Mouse (Mus musculus): ENCODE results near the gene Zdhhc22. TPM values are rescaled to one million over a fixed set of nuclear protein-coding genes. Genes with fewer than 3 reads are reported as not detected.

The Zdhhc22 gene
- polyA plus RNA-seq, 1 experiment from 2014 or later: 0.05 TPM

DNA sequence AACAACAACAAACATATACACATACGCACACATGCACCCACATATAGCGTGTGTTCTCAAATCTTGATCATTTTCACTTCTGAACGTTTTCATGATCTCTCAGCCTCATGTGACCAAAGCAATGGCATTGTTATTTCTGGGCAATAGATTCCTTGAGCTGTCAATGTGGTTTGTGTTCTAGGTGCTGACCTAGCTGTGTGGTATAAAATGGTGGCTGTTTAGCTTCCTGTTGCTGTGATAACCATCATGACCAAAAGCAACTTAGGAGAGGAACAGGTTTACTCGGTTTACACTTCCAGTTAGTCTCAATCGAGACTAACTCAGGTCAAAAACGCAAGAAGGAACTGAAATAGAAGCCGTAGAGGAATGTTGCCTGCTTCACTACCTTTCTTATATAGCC, 19.1 kb downstream of the Zdhhc22 start:
- WGBS: 94% methylated on average over 7 of the region's 7 CpGs
- Histone ChIP-seq H3K4me1 (peaks cover 13% of the 10 kb centered on the region), H3K4me3 (no peak overlapping the region), H3K27me3 (replicated peaks; ENCODE audit: low read depth, poor library complexity, severe bottlenecking) (peaks cover 17% of the 10 kb centered on the region), H3K36me3 (replicated peaks) (peaks cover 3% of the 10 kb centered on the region), H3K27ac (replicated peaks) (no peak overlapping the region), H3K9me3 (no peaks in the 10 kb centered on the region)
- no peak for DNase-seq (ENCODE audit: low spot score)

DNA sequence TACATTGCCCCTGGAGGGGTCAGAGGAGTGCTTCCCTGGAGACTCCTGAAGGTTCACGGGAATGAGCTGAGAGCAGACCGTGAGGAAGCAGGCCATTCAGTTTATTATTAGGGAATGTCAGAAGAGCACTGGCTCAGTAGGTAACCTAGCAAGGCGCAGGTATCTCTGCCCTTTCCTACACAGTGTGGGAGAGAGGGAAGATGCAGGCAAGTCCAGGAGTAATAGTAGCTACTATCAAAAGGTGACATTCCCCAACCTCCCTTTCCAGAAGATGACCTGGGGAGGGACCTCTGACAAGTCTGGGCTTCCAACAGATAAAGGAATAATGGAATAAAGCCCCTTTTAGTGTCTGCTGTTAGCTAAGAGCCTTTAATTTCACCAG, 21.0 kb downstream of the Zdhhc22 start:
- H3K9me3 ChIP-seq: no peaks in the 10 kb centered on the region
- 70% methylated on average over 3 of the region's 3 CpGs for WGBS
- no peak overlapping the region for H3K27ac ChIP-seq (replicated peaks)
- H3K4me1 ChIP-seq: peaks cover 4% of the 10 kb centered on the region
- 0 out of 2 replicates have a peak, but pooled peaks cover 4% of the 10 kb centered on the region for H3K27me3 ChIP-seq (replicated peaks; ENCODE audit: low read depth, poor library complexity, severe bottlenecking)
- H3K36me3 ChIP-seq (replicated peaks): peaks cover 22% of the 10 kb centered on the region
- DNase-seq (ENCODE audit: low spot score): no peak
- no peak overlapping the region for H3K4me3 ChIP-seq

DNA sequence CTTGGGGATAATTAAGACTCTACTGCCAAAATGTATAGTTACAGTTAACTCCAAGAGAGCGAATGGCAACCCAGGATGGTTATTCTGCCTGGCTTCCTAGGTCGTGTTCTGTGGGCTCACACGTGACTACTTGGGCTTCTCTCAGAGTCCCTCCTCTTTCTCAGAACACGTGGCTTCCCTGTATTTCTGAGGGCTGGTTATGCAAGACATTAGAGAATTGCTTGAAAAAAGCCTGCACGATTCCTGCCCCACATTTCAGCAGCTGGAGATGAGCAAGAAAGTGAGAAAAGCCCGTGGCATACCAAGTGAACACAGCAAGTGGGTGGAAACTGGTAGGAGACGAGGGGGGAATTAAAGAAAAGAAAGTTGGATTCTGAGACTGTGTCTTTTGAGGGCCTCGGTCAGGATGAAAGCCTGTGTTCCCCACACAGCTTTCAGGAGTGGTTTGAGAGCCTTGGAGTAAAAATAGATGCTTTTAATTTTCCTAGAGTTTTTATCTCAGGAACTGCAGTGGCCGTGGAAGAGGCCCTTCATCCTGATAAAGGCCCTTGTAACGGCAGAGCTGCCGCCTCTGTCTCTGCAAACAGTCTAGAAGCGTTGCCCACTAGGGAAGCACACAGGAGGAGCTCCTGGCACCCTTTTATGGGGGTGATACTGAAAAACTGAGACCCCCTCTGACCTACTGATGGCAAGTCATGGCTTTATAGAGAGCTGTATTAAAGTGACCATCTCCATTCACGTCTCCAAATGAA, 21.6 kb downstream of the Zdhhc22 start:
- Histone ChIP-seq H3K4me1 (no peaks in the 10 kb centered on the region), H3K4me3 (no peak overlapping the region), H3K27ac (replicated peaks) (no peak overlapping the region), H3K9me3 (no peaks in the 10 kb centered on the region), H3K36me3 (replicated peaks) (peaks cover 27% of the 10 kb centered on the region), H3K27me3 (replicated peaks; ENCODE audit: low read depth, poor library complexity, severe bottlenecking) (0 out of 2 replicates have a peak, but pooled peaks cover 4% of the 10 kb centered on the region)
- WGBS: 78% methylated on average over 13 of the region's 13 CpGs
- DNase-seq (ENCODE audit: low spot score): no peak

DNA sequence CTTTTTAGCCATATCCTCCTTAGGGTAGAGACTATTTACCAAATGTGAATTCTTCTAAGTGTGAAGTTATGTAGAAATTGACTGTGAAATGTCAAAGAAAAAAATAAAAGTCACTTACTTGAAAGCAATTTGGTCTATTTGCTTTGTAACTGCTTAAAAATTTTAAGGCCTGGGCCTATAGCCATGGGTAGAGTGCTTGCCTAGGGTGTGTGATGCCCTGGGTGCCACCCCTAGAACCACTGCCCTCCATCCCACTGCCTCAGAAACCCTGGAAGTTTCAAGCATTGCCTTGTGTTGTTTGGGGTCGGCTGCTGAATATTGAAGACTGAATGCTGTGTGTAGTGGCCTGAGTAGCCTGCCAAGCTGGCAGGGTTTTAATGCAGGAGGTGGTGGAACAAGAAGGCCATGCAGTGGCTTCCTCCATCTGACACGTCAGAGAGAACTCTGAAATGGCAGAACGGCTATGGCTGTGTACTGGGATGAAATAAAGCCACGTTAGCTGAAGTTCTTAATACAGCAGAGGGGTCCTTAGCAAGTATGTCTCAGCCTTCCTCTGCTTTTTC, 24.9 kb downstream of the Zdhhc22 start:
- Histone ChIP-seq H3K4me3 (no peak overlapping the region), H3K36me3 (replicated peaks) (peaks cover 60% of the 10 kb centered on the region), H3K9me3 (no peaks in the 10 kb centered on the region), H3K4me1 (no peaks in the 10 kb centered on the region), H3K27ac (replicated peaks) (no peak overlapping the region), H3K27me3 (replicated peaks; ENCODE audit: low read depth, poor library complexity, severe bottlenecking) (no peaks in the 10 kb centered on the region)
- WGBS: 92% methylated on average over 4 of the region's 4 CpGs
- DNase-seq (ENCODE audit: low spot score): no peak

DNA sequence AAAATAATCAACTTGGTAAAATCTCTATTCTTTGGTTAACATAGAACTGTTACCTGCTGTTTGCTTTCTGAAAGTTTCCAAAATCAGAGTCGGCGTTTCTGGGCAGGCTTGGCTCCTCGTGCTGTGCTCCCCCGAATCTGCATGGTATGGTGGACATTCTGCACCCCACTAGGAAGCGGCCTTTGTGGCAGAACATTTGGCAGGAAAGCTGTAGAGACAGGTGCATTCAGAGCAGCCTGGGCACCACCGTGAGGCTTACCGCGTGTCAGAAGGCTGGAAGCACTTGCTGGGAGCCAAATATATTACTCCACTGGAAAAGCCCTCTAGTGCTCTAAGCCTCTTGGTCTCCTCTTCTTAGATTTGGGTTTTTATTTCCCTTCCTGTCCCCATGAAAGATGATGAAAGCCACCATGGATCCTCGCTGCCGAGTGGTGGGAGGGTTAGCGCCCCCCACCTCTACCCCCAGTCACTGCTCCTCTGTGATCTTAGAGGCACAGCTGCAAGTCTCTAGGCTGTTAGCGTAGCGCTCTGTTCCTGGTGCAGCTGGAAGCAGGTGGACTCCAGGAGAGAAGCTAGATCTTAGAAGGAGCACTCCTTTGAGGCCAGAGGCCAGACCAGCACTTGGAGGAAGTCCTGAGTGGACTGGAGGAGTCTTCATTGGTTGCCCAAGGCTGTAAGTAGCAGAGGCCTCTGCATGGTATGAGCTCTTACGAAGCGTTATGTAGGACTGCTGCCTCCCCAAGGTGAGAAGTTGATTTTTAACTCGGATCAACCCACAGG, 25.8 kb downstream of the Zdhhc22 start:
- H3K4me3 ChIP-seq: no peak overlapping the region
- no peaks in the 10 kb centered on the region for H3K4me1 ChIP-seq
- DNase-seq (ENCODE audit: low spot score): no peak
- no peaks in the 10 kb centered on the region for H3K9me3 ChIP-seq
- no peak overlapping the region for H3K27ac ChIP-seq (replicated peaks)
- H3K27me3 ChIP-seq (replicated peaks; ENCODE audit: low read depth, poor library complexity, severe bottlenecking): no peaks in the 10 kb centered on the region
- peaks cover 68% of the 10 kb centered on the region for H3K36me3 ChIP-seq (replicated peaks)
- WGBS: 90% methylated on average over 16 of the region's 16 CpGs

DNA sequence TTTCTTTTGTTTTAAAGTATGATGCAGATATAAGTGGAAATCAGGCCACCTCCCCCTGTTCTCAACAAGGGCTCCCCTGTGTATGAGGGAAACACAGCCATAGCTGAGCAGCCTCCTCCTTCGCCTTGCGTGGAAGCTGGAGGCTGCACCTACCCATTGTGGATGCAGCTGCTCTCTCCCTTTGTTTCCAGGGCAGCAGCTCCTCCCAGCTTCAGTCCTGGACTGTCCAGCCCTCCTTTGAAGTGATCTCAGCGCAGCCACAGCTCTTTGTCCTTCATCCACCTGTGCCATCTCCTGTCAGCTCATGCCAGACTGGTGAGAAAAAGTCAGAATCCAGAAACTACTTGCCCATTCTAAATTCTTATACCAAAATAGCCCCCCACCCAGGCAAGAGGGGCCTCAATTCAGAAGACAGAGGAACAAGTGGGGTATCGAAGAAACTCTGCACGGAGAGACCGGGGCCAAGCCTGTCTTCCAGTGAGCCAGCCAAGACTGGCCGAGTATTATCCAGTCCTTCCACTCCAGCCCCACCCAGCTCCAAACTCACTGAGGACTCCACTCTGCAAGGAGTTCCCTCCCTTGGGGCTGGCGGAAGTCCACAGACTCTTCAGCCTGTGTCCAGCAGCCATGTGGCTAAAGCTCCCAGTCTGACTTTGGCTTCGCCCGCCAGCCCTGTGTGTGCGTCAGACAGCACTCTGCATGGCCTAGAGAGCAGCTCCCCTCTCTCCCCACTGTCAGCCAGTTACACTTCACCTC, 28.5 kb downstream of the Zdhhc22 start:
- H3K36me3 ChIP-seq (replicated peaks): peaks cover 95% of the 10 kb centered on the region
- H3K4me1 ChIP-seq: no peaks in the 10 kb centered on the region
- no peaks in the 10 kb centered on the region for H3K27me3 ChIP-seq (replicated peaks; ENCODE audit: low read depth, poor library complexity, severe bottlenecking)
- no peak overlapping the region for H3K4me3 ChIP-seq
- WGBS: 90% methylated on average over 11 of the region's 11 CpGs
- DNase-seq (ENCODE audit: low spot score): no peak
- H3K9me3 ChIP-seq: no peaks in the 10 kb centered on the region
- H3K27ac ChIP-seq (replicated peaks): no peak overlapping the region

DNA sequence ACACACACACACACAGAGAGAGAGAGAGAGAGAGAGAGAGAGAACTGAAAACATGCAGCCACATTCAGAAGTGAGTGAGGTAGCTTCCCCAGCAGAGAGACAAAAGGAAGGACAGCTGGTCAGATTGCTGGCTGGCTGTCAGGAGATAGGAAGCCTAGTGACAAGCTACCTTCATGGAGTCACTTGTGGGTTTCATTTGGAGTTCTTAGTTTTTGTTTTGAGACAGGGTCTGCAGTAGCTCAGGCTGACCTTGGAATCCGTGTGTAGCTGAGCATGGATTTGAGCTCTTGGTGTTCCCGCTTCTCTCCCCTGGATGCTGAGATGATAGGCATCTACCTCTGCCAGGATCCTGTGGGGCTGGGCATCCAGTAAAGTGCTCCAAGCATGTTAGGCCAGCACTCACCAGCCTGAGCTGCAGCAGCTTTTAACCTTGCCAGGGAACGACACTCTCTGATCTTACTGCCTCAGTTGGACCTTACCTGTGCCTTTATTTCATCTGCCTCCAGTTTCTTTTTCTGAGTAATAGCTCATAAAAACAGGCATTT, 29.4 kb downstream of the Zdhhc22 start:
- H3K4me1 ChIP-seq: no peaks in the 10 kb centered on the region
- H3K9me3 ChIP-seq: no peaks in the 10 kb centered on the region
- DNase-seq (ENCODE audit: low spot score): no peak
- no peaks in the 10 kb centered on the region for H3K27me3 ChIP-seq (replicated peaks; ENCODE audit: low read depth, poor library complexity, severe bottlenecking)
- H3K27ac ChIP-seq (replicated peaks): no peak overlapping the region
- no peak overlapping the region for H3K4me3 ChIP-seq
- 86% methylated on average over 3 of the region's 3 CpGs for WGBS
- H3K36me3 ChIP-seq (replicated peaks): peaks cover 99% of the 10 kb centered on the region

DNA sequence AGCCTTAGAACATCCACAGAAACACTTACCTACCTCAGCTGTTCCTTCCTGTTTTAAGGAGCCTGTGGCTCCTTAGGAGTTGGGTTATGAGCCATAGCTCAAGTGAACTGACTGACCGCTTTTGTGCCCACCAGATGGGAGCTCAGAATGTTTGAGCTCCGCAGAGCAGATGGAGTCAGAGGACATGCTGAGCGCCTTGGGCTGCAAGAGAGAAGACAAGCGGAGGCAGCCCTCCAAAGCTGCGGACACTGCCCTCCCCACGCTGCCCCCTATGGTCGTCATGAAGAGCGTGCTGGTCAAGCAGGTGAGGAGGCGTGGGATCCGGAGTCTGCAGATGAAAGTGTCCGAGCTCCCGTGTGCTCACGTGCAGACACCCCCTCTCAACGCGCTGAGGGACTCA, 30.1 kb downstream of the Zdhhc22 start:
- H3K9me3 ChIP-seq: no peaks in the 10 kb centered on the region
- H3K4me3 ChIP-seq: no peak overlapping the region
- no peak overlapping the region for H3K27ac ChIP-seq (replicated peaks)
- H3K36me3 ChIP-seq (replicated peaks): peaks cover 99% of the 10 kb centered on the region
- 88% methylated on average over 15 of the region's 15 CpGs for WGBS
- H3K27me3 ChIP-seq (replicated peaks; ENCODE audit: low read depth, poor library complexity, severe bottlenecking): no peaks in the 10 kb centered on the region
- no peak for DNase-seq (ENCODE audit: low spot score)
- no peaks in the 10 kb centered on the region for H3K4me1 ChIP-seq

DNA sequence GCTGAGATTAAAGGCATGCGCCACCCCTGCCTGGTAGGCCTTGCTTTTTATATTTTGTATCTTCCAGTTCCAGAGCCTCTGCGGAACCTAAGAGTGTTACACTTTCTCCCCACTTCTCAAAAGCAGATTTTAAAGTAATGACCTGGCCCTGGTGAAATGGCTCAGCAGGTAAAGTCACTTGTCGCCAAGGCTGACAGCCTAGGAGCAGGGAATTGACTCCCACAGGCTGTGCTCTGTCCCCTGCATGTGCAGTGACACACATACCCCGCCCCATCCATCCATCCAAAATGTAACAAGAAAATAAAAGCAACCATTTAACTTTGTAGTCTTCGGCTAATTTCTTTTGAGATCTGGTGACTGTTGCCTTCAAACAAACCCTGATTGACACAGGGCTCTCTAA, 30.6 kb downstream of the Zdhhc22 start:
- H3K27ac ChIP-seq (replicated peaks): no peak overlapping the region
- no peak for DNase-seq (ENCODE audit: low spot score)
- H3K36me3 ChIP-seq (replicated peaks): peaks cover 99% of the 10 kb centered on the region
- H3K4me1 ChIP-seq: no peaks in the 10 kb centered on the region
- H3K27me3 ChIP-seq (replicated peaks; ENCODE audit: low read depth, poor library complexity, severe bottlenecking): no peaks in the 10 kb centered on the region
- no peaks in the 10 kb centered on the region for H3K9me3 ChIP-seq
- 92% methylated on average over 5 of the region's 5 CpGs for WGBS
- H3K4me3 ChIP-seq: no peak overlapping the region

DNA sequence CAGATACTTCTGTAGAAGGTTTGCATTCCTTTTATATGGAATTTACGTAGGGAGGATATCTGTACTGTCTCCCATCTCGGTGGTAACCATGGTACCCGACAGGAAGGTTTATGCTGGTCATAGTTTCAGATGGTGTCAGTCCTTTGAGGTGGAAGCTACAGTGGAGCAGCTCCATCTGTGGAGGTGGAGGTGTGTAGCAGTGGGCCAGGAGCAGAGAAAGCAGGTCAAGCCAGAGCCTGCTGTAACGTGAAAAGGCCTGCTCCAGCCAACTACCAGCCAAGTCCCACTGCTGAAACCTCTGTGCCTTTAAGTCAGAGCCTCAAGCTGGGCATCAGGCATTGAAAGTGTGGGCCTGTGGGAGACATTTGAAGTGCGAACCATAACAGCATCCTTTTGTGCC, 31.7 kb downstream of the Zdhhc22 start:
- 95% methylated on average over 5 of the region's 5 CpGs for WGBS
- Histone ChIP-seq H3K36me3 (replicated peaks) (peaks cover 100% of the 10 kb centered on the region), H3K9me3 (no peaks in the 10 kb centered on the region), H3K4me1 (no peaks in the 10 kb centered on the region), H3K27ac (replicated peaks) (no peak overlapping the region), H3K4me3 (no peak overlapping the region), H3K27me3 (replicated peaks; ENCODE audit: low read depth, poor library complexity, severe bottlenecking) (no peaks in the 10 kb centered on the region)
- no peak for DNase-seq (ENCODE audit: low spot score)

DNA sequence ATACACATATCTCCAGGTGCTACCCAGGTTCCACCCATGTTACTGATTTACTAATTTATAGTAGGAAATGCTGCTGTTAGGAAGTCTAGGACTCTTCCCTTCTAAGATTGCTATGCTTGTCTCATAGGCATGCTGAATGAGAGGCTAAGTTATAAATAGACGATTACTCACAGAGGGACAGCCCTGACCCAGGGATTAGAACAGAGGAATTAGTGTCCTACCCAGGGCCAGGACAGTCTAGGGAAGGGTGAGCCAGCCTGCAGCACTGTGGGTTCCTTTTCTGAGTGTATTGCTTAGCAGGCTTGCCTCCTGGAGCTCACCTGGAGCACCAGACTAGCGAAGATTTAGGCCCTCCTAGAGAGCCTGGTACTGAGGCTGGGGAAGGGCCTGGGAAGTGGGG, 34.3 kb downstream of the Zdhhc22 start:
- H3K4me3 ChIP-seq: no peak overlapping the region
- no peak for DNase-seq (ENCODE audit: low spot score)
- no peaks in the 10 kb centered on the region for H3K9me3 ChIP-seq
- no peaks in the 10 kb centered on the region for H3K4me1 ChIP-seq
- 87% methylated on average over 2 of the region's 2 CpGs for WGBS
- H3K27me3 ChIP-seq (replicated peaks; ENCODE audit: low read depth, poor library complexity, severe bottlenecking): no peaks in the 10 kb centered on the region
- H3K36me3 ChIP-seq (replicated peaks): peaks cover 88% of the 10 kb centered on the region
- no peak overlapping the region for H3K27ac ChIP-seq (replicated peaks)

DNA sequence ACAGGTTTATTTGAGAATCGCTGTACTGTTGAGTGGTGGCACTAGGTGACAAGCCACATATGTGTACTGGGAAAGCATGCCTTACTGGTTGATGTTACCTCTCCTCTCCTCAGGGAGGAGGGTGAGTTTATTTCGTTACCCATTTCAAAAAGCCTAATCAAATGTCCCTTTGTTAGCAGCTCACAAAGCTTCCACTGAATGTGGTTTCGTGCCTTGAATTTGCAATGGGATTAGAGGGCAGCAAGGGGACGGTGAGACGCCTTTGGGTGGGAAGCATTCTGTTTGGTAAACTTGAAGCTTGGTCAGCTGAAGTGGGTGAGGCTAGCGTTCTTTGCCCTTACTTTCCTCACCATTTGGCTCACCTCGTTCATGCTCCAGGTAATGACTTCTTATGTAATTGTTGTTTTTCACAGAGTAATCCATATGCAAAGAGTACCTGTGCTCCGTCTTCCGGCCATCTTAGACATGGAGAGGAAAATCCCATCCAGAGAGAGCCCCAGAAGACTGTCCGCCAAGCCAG, 37.8 kb downstream of the Zdhhc22 start:
- Histone ChIP-seq H3K27me3 (replicated peaks; ENCODE audit: low read depth, poor library complexity, severe bottlenecking) (no peaks in the 10 kb centered on the region), H3K4me3 (no peak overlapping the region), H3K4me1 (peaks cover 24% of the 10 kb centered on the region), H3K27ac (replicated peaks) (no peak overlapping the region), H3K9me3 (no peaks in the 10 kb centered on the region), H3K36me3 (replicated peaks) (peaks cover 60% of the 10 kb centered on the region)
- 84% methylated on average over 10 of the region's 10 CpGs for WGBS
- no peak for DNase-seq (ENCODE audit: low spot score)
